Mouse (Mus musculus): ENCODE measurements around the gene Klk4.

The Klk4 gene

DNA sequence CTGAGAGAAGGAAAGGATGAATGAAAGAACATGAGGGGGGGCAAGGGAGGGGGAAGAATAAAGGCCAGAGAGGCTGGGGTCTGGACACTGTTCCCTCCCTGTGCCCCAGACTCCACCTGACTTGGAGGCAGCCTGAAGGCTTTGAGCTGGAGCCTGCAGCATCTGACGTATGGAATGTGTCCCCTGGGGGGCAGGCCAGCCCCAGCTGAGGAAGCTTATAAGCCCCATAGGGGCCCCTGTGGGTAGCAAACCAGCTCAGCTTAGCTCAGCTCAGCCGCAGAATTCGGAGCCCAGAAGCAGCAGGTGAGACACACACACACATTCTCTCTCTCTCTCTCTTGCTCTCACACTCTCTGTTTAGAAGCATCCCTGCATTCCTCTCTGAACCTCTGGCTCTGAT lies at the start of gene Klk4:
Gene Klk4 (plus strand): TSS at position 249 of the 400 bp plus-strand sequence.
- no peak for DNase-seq

DNA sequence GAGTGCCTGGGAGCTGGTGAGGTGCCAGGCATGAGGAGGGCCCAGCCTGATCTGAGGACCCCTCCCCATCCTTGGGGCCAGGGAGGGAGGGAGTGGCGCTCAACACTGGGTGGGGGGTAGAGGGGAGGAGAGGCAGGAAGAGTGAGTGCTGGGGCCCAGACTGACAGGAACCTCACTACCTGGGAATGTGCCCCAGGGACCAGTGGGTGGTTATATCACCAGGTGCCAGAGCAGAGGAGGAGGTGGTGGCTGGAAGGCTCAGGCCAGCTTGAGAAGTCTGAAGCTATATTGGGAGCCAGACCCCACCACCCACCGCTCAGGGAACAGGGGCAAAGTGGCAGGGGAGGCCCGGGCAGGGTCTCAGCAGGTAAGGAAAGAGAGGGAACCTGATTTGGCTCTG lies 39.3 kb upstream of the Klk4 start, which contains the start of gene Klk5:
Gene Klk5 (plus strand): TSS at position 271 of the 400 bp plus-strand sequence.
- DNase-seq, result no peak

DNA sequence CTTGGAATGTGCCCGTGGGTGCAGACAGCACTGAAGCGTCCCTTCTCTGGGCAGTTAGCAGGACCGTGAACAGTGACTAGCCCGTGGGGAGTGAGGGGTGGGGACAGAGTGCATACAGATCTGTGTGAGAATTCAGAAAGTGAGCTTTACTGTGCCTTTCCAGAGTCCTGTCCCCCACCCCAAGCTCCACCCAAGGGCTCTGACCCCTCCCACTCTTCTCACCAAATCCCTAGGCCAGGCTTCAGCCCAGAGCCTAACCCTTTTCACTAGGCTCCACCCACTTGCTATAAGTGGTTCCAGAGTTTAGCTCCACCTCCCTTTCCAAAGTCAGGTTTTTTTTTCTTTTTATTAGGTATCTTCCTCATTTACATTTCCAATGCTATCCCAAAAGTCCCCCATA lies 37.2 kb upstream of the Klk4 start:
- no peak for DNase-seq

DNA sequence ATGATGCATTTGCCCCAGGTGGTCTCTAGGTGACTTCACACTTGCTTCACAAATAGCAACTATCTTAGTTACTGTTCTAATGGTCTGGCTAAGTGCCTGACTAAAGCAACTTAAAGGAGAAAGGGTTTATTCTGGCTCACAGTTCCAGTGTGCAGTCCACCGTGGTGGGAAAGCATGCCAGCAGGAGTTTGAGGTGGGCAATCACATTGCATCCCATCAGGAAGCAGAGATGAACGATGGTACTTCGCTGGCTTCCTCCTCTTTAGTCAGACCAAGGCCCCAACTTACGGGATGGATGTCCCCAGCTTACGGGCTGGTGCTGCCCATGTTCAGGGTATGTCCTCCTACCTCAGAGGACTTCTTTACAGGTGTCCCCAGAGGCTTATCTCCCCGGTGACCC lies 29.3 kb upstream of the Klk4 start:
- DNase-seq, result no peak

DNA sequence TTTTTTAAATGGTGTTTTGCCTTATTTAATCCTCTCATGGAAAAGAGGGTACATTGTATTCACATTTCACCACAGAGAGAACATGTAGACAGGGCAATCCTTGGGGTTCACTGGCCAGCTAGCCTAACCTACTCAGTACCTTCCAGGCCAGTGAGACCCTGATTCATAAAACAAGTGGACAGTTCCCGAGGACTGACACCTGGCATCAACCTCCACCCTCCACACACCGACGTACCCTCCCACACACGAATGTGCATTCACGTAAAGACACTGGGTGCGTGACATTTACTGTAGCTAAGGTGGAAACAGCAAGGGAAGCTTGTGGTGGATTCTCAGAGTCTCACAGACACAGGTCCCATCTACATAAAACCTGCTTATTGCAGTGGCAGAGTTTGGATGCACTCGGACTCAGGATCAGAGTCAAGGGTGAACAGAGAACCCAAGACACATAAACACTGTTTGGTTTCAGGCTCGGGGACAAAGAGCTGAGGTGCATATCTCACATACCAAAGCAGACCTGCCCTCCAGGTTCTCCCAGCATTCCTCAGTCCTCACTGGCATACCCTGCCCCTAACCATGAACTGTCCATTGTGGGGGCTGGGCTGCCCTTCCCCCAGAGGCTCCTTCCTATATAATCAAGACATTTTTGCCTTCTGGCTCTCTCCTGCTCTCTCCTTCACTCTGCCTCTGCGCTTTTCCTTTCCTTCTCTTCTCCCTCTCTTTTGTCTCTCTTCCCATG lies 26.1 kb upstream of the Klk4 start:
- DNase-seq, result no peak

DNA sequence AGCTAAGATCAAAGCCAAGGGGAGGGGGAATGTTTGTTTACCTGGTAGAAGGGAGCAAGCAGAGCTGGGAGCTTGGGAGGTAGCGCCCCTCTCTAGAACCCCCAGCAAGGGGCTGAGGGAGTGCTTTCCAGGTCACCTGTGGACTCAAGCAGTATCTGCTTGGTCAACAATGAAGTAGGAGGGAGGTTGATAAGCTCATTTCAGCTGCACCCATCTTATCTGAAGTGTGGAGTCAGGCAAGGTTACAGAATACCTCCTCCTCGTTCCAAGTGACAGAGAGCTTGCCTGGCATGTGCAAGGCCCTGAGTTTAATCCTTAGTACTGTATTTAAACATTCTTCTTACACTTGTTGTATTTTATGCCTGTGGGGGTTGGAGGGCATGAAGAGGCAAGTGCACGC lies 25.3 kb upstream of the Klk4 start:
- no peak for DNase-seq

DNA sequence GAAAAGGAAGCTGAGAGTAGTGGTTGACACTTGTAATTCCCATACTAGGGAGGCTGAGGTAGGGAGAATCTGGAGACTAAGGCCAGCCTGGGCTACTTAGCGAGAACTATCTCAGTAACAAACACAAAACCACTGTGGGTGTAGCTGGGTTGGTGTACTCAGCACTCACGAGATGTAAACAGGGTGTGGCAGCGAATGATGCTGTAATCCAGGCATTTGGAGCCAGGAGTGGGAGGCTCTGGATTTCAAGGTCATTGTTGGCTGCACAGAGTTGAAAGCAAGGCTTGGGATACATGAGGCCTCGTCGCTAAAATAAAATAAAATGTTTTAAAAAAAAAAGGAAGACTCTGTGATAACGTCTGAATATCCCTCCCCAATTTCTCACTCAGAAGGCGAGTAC lies 24.7 kb upstream of the Klk4 start:
- no peak for DNase-seq

DNA sequence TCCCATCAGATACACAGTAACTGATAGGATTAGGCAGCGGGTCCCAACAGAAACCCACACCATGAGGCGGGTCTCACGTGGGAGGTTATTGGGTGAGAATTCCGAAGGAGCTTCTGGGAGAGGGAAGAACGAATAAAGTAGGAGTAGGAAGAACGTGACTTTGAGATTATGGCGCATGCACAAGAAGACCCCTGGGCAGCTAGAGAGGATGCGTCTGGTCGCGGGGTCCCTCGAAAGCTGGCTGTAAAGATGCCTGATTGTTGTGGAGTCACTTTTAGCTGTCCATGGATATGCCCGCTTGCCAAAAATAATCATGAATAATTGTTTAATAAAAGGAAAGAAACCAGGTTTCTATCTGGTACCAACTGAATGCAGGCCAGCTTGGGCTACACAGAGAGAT lies 23.5 kb upstream of the Klk4 start:
- no peak for DNase-seq

DNA sequence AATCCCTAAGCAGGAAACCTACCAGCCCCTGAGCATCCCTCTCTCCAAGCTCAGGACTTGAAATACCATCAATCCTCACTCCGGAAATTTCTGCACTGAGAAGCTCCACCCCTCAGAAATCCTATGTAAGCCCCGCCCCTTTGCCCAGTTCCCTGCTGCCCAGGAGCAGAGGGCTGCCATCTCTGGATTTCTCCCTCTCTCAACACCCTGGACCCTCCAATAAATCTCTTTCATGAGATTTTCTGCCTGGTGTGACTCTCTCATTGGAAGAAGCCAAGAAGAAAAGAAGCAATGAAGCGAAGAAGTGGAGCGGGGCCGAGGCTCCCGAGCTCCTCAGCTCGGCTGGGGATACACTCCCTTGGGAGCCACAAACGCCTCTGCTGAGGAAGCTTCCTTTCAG lies 20.5 kb upstream of the Klk4 start:
- DNase-seq, result no peak

DNA sequence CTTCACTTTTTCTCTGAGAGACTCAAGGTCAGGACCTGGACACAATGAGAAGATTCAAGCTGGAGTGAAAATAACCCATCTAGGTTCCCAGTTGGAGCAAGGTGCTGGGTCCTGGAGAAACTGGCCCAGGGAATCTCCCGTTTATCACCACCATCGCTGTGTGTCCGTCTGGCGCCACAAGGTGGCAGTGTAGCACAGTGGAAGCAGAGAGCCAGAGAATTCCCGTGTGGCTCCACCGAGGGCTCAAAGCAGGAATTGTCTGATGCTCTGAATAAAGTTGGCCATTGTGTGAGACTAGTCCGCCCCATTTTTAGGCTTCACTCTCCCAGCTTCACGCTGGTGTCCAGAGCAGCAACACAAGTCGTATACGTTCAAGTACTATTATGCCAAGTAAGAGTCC lies 7.7 kb upstream of the Klk4 start:
- DNase-seq, result peak; percentile 7

DNA sequence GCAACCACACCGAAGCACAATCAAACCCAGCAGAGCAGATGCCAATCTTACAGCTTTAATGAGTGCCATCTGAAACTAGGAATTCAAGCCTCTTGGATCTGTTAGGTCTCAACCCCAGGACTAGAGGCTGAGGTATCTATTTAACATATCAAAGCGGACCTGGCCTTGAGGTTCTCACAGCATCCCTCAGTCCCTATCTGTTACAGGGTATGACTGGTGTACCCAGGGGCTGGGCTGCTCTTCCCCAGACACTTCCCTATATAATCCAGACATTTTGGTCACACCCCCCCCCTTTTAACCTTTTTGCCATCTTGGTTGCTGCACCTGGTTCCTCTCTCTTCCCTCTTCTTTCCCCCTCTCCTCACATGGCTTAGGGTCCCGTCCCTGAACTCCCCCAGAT lies 7.3 kb upstream of the Klk4 start:
- DNase-seq, result no peak

DNA sequence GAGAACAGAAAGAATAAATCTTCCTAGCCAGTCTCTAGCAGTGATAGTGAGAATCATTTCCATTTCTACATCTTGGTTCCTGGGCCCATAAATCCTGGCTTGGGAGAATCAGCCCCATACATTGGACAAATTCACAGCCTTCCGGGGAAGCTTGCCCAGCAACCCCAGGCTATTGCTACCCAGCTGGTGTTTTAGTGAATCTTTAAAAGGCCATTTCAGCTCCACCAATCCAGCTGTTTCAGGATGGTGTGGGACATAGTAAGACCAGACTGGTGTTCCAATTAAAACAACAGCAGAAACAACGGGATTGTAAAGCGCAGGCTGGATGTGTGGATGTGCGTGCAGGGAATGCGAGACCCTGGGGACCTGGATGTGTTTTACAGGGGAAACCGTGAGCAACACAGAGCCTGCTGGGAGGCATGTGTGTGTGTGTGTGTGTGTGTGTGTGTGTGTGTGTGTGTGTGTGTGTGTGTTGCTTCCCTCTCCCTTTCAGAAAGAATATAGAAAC lies 6.0 kb upstream of the Klk4 start:
- DNase-seq, result no peak

DNA sequence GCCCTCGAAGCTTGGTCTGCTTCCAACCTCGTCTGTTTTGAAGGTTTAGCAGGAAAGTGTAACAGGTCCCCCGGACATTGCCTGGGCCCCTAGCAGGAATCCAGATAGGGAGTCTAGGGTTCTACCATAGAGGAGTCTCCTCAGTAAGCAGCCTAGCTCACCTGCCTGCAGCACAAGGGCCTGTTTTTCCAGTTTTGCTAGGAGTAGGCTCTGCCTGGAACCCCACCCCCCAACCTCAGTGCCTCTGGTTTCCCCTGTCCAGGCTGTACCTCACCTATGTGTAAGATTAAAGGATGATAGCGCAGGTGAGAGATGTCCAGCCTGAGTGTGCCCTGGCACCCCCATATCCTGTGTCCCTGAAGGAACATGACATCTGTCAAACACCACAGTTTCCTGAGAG lies 4.5 kb upstream of the Klk4 start:
- no peak for DNase-seq

DNA sequence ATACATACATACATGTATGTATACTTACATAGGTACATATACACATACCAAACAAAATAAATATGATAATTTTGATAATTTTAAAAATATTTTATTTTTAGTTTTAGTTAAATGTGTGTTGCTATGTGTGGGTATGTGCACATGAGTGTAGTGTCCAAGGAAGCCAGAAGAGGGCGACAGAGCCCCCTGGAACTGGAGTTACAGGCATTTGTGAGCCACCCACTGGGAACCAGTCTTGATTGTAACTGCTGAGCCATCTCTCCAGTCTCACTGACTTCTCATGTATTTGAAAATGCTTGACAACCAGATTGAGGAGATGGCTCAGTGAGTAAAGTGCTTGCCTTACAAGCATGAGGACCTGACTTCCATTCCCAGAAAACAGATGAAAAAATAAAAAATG lies 2.7 kb upstream of the Klk4 start:
- DNase-seq, result no peak

DNA sequence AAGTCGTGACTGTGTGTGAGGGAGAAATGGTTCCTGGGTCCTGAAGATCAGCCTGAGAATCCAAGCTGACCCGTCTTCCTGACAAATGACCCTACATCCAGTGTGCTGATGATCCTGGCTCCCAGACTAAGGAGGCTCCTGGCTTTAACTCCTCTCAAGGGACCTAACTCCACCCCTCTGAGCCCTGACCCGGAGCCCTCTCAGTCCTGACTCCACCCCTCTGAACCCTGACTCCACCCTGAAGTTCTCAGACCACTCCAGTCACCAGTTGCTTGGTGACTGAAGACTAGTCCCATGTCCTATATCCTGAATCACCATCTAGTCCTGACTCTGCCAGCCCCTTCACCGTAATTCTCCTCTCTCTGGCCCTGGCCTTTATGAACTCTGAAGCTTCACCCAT lies 1.4 kb downstream of the Klk4 start:
- DNase-seq, result no peak

DNA sequence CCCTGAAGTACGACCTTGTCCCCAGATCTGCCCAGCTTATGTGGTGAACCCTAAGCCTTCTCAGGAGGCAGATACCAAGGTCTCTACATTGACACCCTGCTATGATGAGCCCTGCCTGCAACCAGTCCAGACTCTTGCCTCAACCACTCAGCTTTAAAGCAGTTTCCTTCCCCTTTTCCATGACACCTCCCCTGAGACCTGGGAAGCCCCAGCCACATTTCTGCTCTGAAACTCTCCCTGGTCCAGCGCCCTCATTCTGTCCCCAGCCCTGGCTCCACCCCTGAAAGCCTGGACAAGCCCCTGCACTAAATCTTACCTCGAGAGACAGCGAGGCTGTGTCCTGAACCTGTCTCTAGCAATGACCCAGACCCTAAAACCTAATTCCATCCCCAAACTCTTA lies 1.9 kb downstream of the Klk4 start:
- no peak for DNase-seq

DNA sequence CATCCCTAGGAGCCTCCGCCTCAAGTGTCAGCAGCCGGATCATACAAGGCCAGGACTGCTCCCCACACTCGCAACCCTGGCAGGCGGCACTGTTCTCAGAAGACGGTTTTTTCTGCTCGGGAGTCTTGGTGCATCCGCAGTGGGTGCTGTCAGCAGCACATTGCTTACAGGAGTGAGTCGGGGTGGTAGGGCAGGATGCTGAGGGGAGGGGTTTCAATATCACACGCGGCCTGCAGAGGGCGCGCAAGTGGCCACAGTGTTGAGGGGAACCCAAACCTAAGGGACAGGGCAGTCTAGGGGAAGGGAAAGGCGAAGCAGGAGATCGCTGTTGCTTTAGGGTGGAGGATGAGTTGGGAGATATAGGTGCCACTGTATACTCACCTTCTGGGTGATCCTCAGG lies 2.6 kb downstream of the Klk4 start:
- no peak for DNase-seq

DNA sequence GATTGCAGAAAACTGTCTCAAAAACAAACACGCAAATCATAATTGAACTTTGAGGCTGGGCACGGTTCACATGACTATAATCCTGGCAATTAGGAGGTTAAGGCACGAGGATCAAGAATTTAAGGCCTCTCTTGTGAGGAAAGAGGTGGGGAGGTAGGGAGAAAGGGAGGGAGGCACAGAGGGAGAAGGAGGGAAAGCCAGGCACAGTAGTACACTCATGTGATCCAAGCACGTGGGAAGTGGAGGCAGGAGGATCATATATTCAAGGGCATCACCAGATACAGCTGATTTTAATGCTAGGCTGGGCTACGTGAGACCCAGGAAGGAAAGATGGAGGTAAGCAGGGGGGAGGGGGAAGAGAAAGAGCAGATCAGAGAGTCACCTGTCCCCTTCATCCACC lies 10.4 kb downstream of the Klk4 start:
- DNase-seq, result no peak

DNA sequence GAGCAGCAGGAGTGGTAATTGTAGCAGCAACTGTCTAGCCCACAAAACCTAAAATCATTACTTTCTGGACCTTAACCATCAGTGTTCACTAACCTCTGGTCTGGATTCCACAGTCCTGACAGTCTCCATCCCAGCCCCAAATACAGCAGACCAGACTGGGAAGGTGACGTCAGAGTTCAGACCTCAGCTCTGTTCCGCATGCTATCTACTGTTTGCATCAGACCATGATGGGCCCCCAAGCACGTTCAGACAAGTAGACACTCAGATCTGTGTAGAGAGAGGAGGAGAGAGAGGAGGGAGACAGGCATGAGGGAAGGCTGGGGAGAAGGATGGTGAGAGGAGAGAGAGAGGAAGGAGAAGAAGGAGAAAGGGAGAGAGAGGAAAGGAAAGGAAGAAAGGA lies 10.8 kb downstream of the Klk4 start:
- DNase-seq, result no peak

DNA sequence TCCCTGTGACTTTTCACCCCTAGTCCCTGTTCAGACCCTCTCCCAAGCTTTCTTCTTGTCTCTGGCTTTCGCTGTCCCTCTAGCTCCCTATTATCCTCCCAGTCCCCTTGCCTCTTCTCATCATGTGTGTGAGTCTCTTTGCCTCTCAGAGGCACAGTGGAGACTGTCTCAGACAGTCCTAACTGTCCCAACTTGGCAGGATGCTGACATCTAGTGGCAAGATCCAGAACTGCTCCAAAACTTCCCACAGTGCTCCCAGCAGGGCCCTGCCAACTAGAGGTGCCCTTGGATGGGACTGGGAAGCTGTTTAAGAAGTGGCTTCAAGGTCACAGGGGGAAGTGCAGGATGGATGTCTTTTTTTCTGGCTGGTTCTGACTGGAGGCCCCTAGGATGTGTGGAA lies 13.9 kb downstream of the Klk4 start:
- peak; percentile 57 for DNase-seq

DNA sequence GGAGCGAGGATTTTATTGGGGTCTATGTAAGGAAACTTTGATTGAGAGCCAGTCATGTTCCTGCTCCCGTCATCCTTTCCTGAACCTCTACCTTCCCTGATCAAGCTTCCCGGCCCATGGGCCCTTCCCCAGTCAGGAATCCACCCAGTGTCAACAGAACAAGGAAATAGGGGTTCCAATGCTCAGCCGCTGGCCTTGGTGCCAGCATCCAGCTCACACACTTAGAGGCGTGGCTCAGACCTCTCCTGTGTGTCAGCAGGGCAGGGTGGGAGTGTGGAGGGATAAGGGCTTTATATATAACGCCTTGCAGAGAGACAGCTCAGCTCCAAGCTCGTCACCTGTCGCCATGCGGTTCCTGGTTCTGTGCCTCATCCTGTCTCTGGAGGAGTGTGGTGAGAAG lies 33.9 kb downstream of the Klk4 start:
- DNase-seq, result no peak

DNA sequence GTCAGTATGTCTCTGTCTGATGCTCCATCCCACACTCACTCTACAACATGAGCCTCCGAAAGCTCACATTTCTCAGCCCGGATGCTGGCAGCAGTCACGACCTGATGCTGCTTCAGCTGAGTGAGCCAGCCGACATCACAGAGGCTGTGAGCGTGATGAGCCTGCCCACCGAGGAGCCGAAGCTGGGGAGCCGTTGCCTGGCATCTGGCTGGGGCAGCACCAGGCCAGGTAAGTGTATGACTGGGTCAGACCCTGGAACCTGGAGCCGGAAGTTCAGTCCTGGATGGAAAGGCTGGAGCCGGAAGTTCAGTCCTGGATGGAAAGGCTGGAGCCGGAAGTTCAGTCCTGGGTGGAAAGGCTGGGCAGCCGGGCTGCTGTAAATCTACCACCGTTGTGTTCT lies 37.5 kb downstream of the Klk4 start:
- no peak for DNase-seq

DNA sequence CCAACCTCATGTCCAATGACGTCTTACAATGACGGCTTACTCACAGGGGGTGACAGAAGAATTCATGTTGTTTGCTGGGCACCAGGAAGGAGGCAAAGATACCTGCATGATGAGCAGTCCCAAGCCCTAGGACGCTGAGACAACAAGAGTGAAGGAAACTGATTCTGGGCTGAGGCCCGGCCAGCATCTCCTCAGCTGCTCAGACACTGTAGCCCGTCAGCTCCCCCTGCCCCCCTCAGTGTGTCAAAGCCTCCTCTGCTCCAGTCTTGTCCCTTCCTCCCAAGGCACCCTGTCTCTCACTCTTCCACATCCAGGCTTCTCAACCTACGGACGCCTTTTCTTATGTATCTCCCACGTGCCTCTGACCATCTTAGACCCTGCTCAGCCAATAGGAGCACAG lies 37.9 kb downstream of the Klk4 start:
- DNase-seq, result no peak

DNA sequence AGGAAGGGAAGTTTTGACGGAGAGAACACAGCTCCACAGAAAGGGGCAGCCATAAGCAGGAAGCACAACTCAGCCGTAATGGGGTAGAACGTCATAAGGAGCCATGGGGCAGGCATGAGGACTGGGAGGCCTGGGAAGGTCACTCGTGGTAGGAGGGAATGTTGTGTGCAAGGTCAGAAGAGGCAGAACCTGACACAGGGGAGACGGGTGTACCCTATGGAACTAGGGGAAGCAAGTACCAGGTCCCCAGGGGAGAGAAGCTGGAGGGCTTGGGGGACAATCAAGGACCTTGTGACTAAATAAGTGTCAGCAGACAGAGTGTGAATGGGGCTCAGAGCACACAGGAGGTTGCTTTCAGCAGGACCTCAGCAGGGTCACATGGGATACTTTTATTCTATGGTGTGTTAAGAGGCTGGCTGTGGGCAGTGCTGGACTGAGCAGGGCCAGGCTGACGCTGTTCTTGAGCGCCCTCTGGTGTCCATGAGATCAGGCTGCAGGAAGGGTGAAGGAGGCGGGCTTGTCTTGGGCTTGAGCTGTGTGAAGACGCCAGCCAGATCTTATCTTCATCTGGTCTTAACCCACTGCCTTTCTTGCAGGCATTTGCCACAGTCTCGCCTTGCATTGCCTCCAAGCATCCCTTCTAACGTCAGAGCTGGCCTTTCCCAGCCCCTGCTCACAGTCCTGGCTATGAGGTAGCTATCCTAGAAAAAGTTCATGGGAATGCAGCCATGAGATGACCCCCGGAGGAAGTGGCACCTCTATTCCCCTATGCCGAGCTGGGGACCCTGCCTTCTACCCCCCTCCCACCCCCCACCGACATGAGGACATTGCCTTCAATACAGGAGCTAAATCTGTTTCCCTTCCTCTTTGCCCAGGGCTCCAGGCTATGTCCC lies 38.8 kb downstream of the Klk4 start:
- DNase-seq, result peak; percentile 12

All from cerebellum, adult 9-11 months (tissue).